Mouse (Mus musculus): ENCODE measurements around the gene Abhd2. TPM values are rescaled to one million over a fixed set of nuclear protein-coding genes. Genes with fewer than 3 reads are reported as not detected.

Gene Abhd2
- total RNA-seq, 2 experiments from 2014 or later: 121 to 124 TPM

- DNase-seq (ENCODE audit: extremely low spot score in 1 of 2, low spot score in 2 of 2): peak in 1 of 2 experiments; percentile 13
- intact Hi-C loops (cut with DNase I): loop anchor here (5.0 kb wide), 1 partner anchor 77 kb away; the partner anchor contains the start of gene Polg
Observed at GRCm38 (mm10) chr7:79390141-79390708, 117.2 kb downstream of the Abhd2 start.

- no peak for DNase-seq (ENCODE audit: extremely low spot score in 1 of 2, low spot score in 2 of 2)
- intact Hi-C loops (cut with DNase I): loop anchor here (5.0 kb wide), 1 partner anchor 76 kb away; the partner anchor contains the start of gene Polg
Observed at GRCm38 (mm10) chr7:79391471-79391870, 118.5 kb downstream of the Abhd2 start.

DNA sequence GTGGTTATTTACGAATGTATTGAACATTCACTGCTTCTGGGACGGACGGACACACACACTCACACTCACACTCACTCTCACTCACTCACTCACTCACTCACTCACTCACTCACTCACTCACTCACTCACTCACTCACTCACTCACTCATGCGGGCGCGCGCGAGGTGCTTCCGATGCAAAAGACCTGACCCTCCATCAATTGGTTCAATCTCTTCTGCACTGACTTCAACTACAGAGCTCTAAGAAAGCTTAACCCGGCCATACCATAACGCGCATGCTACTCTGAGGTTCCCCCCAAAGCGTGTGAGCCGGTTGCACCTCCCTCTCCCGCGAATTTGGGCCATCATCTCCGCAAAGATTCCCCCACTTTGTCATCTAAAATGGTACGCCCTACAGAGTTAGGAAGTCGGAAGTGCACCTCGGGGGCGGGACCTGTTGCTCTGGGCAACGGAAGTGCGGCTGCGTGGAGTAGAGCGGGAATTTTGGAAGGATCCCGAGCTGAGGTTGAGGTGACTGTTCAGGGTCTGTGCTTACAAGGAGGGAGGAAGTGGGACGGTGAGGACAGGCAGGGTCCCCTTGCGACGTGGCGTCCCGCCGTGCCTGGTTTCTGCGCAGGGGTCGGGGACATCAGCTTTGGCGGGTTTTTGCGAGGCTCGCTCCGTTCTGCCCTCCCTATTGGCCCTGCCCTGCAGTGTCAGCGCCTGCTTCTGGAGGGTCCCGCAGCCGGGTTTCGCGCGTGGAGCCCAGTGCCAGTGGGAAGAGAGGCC lies 119.1 kb downstream of the Abhd2 start, which contains the start of gene Fanci:
Gene Fanci (plus strand): TSS at position 47 of the 767 bp plus-strand sequence.
- DNase-seq (ENCODE audit: extremely low spot score in 1 of 2, low spot score in 2 of 2): peak; percentile 94 to 97
- intact Hi-C loops (cut with DNase I): loop anchor here (5.0 kb wide), 1 partner anchor 75 kb away; the partner anchor contains the start of gene Polg

- DNase-seq (ENCODE audit: extremely low spot score in 1 of 2, low spot score in 2 of 2): peak in 1 of 2 experiments; percentile 25
- intact Hi-C loops (cut with DNase I): loop anchor here (5.0 kb wide), 1 partner anchor 74 kb away; the partner anchor contains the start of gene Polg
Observed at GRCm38 (mm10) chr7:79392860-79393513, 120.0 kb downstream of the Abhd2 start.

GRCm38 (mm10) chr7:79393924-79394323 lies 120.9 kb downstream of the Abhd2 start:
- intact Hi-C loops (cut with DNase I): loop anchor here (5.0 kb wide), 1 partner anchor 73 kb away; the partner anchor contains the start of gene Polg
- no peak for DNase-seq (ENCODE audit: extremely low spot score in 1 of 2, low spot score in 2 of 2)

DNA sequence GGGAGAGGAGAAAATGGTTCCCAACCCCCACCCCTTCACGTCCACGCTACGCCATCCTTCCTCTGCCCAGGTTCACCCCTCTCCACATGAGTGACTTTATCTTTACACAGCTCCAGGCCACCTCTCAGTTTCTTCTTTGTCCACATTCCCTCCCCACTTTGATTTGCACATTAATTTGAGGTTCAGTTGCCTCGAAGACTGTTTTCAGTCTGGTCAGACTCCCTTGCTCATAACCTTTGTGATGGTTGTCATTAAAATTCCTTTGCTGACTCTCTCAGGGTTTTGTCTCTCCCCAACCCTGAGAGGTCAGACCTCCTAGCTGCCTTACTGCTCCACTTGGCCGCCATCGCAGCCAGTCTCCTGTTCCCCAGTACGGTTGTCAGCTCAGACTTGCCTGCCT lies 121.7 kb downstream of the Abhd2 start:
- intact Hi-C loops (cut with DNase I): loop anchor here (5.0 kb wide), 1 partner anchor 73 kb away; the partner anchor contains the start of gene Polg
- no peak for DNase-seq (ENCODE audit: extremely low spot score in 1 of 2, low spot score in 2 of 2)

DNA sequence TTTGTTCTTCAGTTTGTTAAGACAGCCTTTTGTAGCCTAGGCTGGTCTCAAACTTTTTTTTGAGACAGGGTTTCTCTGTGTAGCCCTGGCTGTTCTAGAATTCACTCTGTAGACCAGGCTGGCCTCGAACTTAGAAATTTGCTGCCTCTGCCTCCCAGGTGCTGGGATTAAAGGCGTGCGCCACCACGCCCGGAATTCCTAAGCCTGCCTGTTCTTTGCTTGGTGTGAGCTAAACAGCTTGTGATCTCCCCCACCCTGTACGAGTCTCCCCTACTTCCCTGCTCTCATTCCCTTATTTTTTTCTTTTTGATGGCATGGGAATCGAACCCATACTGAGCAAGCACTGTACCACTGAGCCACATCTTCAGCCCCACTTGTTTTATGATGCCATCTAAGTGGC lies 122.2 kb downstream of the Abhd2 start:
- DNase-seq (ENCODE audit: extremely low spot score in 1 of 2, low spot score in 2 of 2): no peak
- intact Hi-C loops (cut with DNase I): no loop called here

DNA sequence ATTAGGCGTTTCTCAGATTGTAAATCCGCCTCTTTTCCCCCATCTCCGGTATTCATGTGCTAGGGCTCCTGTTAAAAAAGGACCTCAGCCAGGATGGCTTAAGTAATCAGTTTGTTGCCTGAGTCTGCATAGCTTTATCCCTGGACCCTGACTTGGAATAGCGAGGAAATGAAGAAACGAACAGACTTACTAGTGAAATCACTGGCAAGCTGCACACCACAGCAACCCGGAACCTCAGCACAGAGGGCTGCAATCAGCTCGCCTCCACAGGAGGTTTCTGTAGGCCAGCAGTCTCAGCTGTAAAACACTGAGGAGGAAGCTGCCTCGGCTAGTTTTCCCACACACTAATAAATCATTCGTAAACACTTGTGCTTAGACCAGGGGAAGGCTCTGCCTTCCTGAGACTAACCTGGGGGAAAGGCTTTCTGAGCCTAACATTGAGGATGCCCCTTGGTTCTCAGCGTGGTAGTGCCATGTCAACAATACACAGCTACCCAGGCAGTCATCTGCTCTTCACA lies 124.5 kb downstream of the Abhd2 start:
- no peak for DNase-seq (ENCODE audit: extremely low spot score in 1 of 2, low spot score in 2 of 2)
- intact Hi-C loops (cut with DNase I): no loop called here

DNA sequence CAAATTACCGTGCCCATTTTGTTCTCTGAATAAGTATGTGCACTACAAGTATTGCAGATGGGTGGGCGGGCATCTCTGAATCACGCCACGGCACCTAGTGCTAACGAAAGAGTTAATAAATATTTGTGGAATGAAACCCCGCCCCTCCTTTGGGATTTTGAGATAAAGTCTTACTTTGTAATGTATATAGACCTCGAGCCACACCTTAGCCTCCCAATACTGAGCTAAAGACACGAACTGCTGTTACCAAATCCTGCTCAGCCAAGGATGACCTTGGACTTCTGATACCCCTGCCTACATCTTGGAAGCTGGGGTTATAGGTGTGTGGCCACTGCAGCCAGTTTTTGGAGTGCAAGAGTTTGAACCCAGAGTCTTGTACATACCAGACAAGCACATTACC lies 125.4 kb downstream of the Abhd2 start:
- no peak for DNase-seq (ENCODE audit: extremely low spot score in 1 of 2, low spot score in 2 of 2)
- intact Hi-C loops (cut with DNase I): no loop called here

DNA sequence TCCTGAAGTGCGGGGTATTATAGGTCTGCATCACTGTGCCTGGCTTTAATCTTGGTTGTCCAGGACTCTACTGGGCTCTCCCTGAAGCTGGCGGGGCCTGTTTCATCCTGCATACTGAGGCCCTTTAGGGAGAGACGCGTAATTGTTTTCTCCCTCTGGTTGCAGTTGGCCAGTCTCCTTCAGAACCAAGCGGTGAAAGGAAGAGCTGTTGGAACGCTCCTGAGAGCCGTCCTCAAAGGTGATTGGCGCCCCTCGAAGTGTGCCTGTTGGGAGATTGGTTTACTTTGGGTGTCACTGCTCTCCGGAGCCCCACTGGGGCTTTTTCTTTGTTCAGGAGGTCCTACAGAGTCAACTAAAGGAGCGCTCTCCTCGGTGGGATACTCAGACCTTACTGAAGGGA lies 126.0 kb downstream of the Abhd2 start:
- intact Hi-C loops (cut with DNase I): no loop called here
- DNase-seq (ENCODE audit: extremely low spot score in 1 of 2, low spot score in 2 of 2): no peak

DNA sequence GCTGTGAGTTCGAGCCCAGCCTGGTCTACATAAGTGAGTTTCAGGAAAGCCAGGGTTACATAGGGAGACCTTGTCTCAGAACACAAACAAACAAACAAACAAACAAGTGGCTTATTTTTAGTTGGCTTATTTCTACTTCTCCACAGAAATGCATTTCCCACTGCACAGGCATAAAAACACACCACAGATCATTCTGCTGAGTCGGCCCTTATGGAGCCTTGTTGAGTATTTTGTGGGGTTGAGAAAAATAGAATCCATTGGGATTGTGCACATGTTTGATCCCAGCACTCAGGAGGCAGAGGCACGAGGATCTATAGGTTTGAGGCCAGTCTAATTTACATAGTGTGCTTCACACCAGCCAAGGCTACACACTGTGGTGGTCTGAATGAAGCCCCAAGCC lies 127.3 kb downstream of the Abhd2 start:
- intact Hi-C loops (cut with DNase I): no loop called here
- no peak for DNase-seq (ENCODE audit: extremely low spot score in 1 of 2, low spot score in 2 of 2)

GRCm38 (mm10) chr7:79414449-79415375 lies 141.7 kb downstream of the Abhd2 start:
- DNase-seq (ENCODE audit: extremely low spot score in 1 of 2, low spot score in 2 of 2): no peak
- intact Hi-C loops (cut with DNase I): no loop called here

Other genes starting within 250 kb of the Abhd2 start
- gene Acan, start 219.7 kb upstream of the Abhd2 start, total RNA-seq (2021): 1 to 10 TPM; 3.3 to 3.6 TPM
- 1 to 10 TPM; 8.7 to 9.0 TPM for gene Hapln3, start 142.2 kb upstream of the Abhd2 start, total RNA-seq (2021)
- 100 to 1,000 TPM; 148 to 163 TPM for gene Mfge8, start 124.1 kb upstream of the Abhd2 start, total RNA-seq (2021)
- gene Rlbp1, start 113.8 kb downstream of the Abhd2 start, total RNA-seq (2021): 10 to 100 TPM; 23.2 to 24.3 TPM
- gene Fanci, start 118.7 kb downstream of the Abhd2 start, total RNA-seq (2021): under 1 TPM; 0.55 to 0.88 TPM
- 10 to 100 TPM; 85.9 to 88.7 TPM for gene Polg, start 193.2 kb downstream of the Abhd2 start, total RNA-seq (2021)